Mouse (Mus musculus): ENCODE measurements at regions not wholly inside any gene's neighbourhood (a gene's known extent, or its start where the extent isn't known, plus 50 kb on each side); places are given as distances from the start of the nearest gene placed in this dataset.

DNA sequence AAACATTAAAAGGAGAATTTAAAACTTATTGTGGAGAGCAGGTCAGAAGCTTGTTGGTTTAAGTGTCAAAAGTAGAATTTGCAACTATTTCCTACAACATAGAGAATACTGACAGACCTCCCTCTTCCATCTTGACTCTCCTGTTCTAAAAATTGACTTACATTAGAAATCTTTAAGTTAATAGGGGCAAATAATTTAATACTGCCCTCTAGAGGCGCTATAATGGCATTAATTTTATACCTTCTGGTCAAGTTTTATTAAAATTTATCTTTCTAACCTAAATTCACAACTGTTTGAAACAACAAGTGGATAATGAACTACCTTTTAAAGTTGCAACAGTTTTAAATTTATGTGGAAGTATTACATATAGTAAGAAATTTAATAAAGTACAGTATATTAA is 587.5 kb upstream of the Arrdc3 start:
- 14% methylated on average over 1 of the region's 1 CpGs for WGBS

DNA sequence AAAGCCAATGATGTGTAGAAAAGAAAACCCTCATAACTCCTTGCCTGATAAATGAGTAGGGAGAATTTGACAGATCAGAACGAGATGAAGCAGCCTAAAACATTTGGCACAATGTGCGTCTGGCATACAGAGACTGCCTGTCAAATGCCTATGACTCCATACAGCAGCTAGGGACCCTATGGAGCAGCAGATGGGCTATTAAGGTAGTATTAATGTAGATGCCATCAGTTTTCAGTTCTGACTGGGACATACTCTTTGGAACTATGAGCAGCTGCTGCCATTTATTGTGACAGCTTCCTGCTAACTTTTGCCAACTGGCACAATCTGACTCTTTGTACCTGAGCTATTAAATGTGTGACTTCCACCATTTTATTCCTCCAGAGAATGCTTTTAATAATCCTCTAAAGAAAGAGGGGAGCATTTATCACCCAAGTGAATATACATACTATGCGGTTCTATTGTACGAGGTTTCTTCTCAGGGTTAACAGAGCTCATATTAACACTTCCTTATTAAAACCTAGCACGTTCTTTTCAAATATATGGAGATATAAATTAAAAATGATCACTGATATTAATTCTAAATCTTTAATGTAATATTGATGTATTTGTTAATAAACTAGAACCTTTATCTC is 549.0 kb upstream of the Arrdc3 start:
- Histone ChIP-seq H3K4me2 (ENCODE audit: low read depth, low read length) (no peak overlapping the region), H3K36me3 (ENCODE audit: control insufficient read depth, insufficient read depth) (no peaks in the 10 kb centered on the region)
- 71% methylated on average over 5 of the region's 5 CpGs for WGBS

More for the DNA sequence above, 587.5 kb upstream of the Arrdc3 start:
- Histone ChIP-seq H3K27ac (ENCODE audit: low read length) (no peak overlapping the region), H3K4me1 (ENCODE audit: control insufficient read depth, insufficient read depth, low read length) (no peaks in the 10 kb centered on the region), H3K4me2 (ENCODE audit: low read depth, low read length) (no peak overlapping the region), H3K9me3 (replicated peaks; ENCODE audit: control insufficient read depth, low read length) (no peaks in the 10 kb centered on the region), H3K9ac (ENCODE audit: low read length) (no peak overlapping the region), H3K4me3 (ENCODE audit: low read length) (no peak overlapping the region), H3K27me3 (ENCODE audit: control insufficient read depth, insufficient read depth, low read length) (no peaks in the 10 kb centered on the region), H3K36me3 (ENCODE audit: control insufficient read depth, insufficient read depth) (no peaks in the 10 kb centered on the region)
- no peak for ATAC-seq (replicated peaks; ENCODE audit: extremely low read depth, insufficient read depth, low FRiP score)

DNA sequence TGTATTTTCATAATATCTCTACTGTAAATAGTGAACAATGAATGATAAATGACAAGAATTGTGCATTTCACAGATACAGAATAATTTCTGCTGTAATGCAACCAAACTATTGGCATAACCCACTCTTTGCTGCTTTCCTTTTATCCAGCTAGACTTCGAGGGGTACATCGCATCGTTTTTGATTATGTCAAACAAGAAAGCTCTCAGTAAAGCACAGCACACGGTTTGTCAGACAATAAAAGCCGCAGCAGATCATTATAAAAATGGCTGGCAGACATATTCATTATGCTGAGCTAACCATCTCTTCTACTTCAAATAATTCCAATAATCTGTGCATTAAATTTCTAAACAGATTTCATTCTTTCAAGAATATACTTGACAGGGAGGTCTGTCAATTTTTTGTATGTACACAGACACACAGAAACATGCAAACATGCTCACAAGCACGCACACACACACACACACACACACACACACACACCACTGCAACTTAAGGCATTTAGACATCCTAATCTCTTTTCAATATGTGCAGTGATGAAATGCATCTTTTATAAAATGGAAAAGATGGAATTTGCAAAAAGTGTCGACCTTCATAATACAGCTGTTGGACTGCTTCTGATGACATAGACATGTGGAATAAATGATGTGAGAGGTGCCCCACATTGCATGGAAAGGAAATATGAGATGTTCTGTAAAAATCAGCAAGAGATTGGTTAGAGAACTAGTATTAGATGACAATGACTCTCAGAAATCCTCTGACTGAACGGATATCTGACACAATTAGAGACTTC is 548.1 kb upstream of the Arrdc3 start:
- H3K27ac ChIP-seq (ENCODE audit: low read length), result no peak overlapping the region

More for the DNA sequence above, 549.0 kb upstream of the Arrdc3 start:
- no peaks in the 10 kb centered on the region for H3K27me3 ChIP-seq (ENCODE audit: control insufficient read depth, insufficient read depth, low read length)
- no peak for ATAC-seq (replicated peaks; ENCODE audit: extremely low read depth, insufficient read depth, low FRiP score)
- no peaks in the 10 kb centered on the region for H3K9me3 ChIP-seq (replicated peaks; ENCODE audit: control insufficient read depth, low read length)
- H3K4me1 ChIP-seq (ENCODE audit: control insufficient read depth, insufficient read depth, low read length), result no peaks in the 10 kb centered on the region
- H3K4me3 ChIP-seq (ENCODE audit: low read length), result no peak overlapping the region
- H3K9ac ChIP-seq (ENCODE audit: low read length), result no peak overlapping the region
- H3K27ac ChIP-seq (ENCODE audit: low read length), result no peak overlapping the region

DNA sequence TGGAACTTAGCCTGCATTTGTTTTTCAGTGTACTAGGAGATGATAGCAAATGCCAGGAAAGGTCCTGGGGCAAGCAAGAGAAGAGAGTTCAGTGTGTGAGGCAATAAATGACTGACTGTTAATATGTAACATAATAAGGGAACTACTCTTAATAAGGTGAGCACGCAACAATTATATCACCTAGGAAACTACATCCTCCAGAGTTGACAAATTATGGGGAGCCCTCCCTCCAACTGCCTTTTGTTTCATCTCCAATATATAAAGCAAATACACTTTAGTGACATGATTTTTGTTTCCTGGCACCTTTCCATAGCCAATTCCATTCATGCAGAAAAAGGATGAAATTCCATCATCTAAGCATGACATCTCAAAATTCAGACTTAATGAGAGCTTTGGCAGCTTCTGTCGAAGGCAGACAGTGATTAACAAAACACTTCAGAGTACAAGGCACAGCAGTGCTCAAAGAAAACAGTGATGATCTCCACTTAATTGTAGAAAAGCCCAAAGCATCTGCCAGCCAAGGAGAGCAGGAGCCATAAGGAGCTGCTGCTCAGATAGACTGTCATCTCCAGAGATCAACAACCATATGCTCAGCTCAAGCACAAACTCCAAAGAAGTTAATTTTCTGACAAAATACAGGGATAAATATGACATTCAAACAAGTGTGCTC is 536.1 kb upstream of the Arrdc3 start:
- no peaks in the 10 kb centered on the region for H3K36me3 ChIP-seq (ENCODE audit: control insufficient read depth, insufficient read depth)
- H3K4me3 ChIP-seq (ENCODE audit: low read length), result no peak overlapping the region
- no peaks in the 10 kb centered on the region for H3K4me1 ChIP-seq (ENCODE audit: control insufficient read depth, insufficient read depth, low read length)
- no peaks in the 10 kb centered on the region for H3K9me3 ChIP-seq (replicated peaks; ENCODE audit: control insufficient read depth, low read length)
- H3K4me2 ChIP-seq (ENCODE audit: low read depth, low read length), result no peak overlapping the region
- H3K9ac ChIP-seq (ENCODE audit: low read length), result no peak overlapping the region
- 64% methylated on average over 2 of the region's 2 CpGs for WGBS
- ATAC-seq (replicated peaks; ENCODE audit: extremely low read depth, insufficient read depth, low FRiP score), result no peak
- H3K27ac ChIP-seq (ENCODE audit: low read length), result no peak overlapping the region
- no peaks in the 10 kb centered on the region for H3K27me3 ChIP-seq (ENCODE audit: control insufficient read depth, insufficient read depth, low read length)

More for the DNA sequence above, 548.1 kb upstream of the Arrdc3 start:
- no peaks in the 10 kb centered on the region for H3K9me3 ChIP-seq (replicated peaks; ENCODE audit: control insufficient read depth, low read length)
- H3K27me3 ChIP-seq (ENCODE audit: control insufficient read depth, insufficient read depth, low read length), result no peaks in the 10 kb centered on the region
- WGBS, result 75% methylated on average over 8 of the region's 8 CpGs
- H3K9ac ChIP-seq (ENCODE audit: low read length), result no peak overlapping the region
- no peaks in the 10 kb centered on the region for H3K36me3 ChIP-seq (ENCODE audit: control insufficient read depth, insufficient read depth)
- H3K4me1 ChIP-seq (ENCODE audit: control insufficient read depth, insufficient read depth, low read length), result no peaks in the 10 kb centered on the region
- ATAC-seq (replicated peaks; ENCODE audit: extremely low read depth, insufficient read depth, low FRiP score), result no peak
- no peak overlapping the region for H3K4me2 ChIP-seq (ENCODE audit: low read depth, low read length)
- no peak overlapping the region for H3K4me3 ChIP-seq (ENCODE audit: low read length)

DNA sequence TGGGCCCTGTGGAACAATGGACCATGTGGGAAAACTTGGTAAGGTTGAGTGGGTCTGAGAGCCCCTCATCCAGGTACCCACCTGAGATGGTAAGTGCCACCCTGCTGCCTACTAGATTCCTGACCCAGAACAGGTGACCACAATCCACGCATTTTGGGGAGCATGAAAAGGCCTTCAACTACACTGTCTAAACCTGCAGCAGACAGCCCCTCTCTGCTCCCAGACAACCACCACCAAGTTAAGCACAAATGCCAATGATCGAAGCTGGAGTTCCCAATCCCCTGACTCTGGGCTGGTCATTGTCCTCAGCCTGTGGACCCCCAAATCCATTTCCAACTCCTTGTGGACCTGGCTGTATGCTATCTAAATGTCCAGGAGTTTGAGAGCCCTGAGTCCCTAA is 517.2 kb upstream of the Arrdc3 start:
- H3K4me3 ChIP-seq (ENCODE audit: low read length), result no peak overlapping the region
- no peak for ATAC-seq (replicated peaks; ENCODE audit: extremely low read depth, insufficient read depth, low FRiP score)
- 78% methylated on average over 2 of the region's 2 CpGs for WGBS
- H3K27me3 ChIP-seq (ENCODE audit: control insufficient read depth, insufficient read depth, low read length), result no peaks in the 10 kb centered on the region
- no peak overlapping the region for H3K27ac ChIP-seq (ENCODE audit: low read length)
- H3K4me2 ChIP-seq (ENCODE audit: low read depth, low read length), result no peak overlapping the region
- no peaks in the 10 kb centered on the region for H3K4me1 ChIP-seq (ENCODE audit: control insufficient read depth, insufficient read depth, low read length)
- no peaks in the 10 kb centered on the region for H3K9me3 ChIP-seq (replicated peaks; ENCODE audit: control insufficient read depth, low read length)
- H3K9ac ChIP-seq (ENCODE audit: low read length), result no peak overlapping the region
- H3K36me3 ChIP-seq (ENCODE audit: control insufficient read depth, insufficient read depth), result no peaks in the 10 kb centered on the region

DNA sequence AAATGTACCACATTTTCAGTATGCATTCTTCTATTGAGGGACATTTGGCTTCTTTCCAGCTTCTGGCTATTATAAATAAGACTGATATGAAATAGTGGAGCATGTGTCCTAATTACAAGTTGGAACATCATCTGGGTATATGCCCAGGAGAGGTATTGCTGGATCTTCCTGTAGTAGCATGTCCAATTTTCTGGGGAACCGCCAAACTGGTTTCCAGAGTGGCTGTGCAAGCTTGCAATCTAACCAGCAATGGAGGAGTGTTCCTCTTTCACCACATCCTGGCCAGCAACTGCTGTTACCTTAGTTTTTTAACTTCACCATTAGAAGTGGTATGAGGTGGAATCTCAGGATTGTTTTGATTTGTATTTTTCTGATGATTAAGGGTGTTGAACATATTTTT is 512.7 kb upstream of the Arrdc3 start:
- no peak overlapping the region for H3K4me3 ChIP-seq (ENCODE audit: low read length)
- no peak overlapping the region for H3K9ac ChIP-seq (ENCODE audit: low read length)
- H3K4me1 ChIP-seq (ENCODE audit: control insufficient read depth, insufficient read depth, low read length), result no peaks in the 10 kb centered on the region
- no peaks in the 10 kb centered on the region for H3K36me3 ChIP-seq (ENCODE audit: control insufficient read depth, insufficient read depth)
- H3K4me2 ChIP-seq (ENCODE audit: low read depth, low read length), result no peak overlapping the region
- no peak overlapping the region for H3K27ac ChIP-seq (ENCODE audit: low read length)
- 72% methylated on average over 1 of the region's 1 CpGs for WGBS
- no peaks in the 10 kb centered on the region for H3K9me3 ChIP-seq (replicated peaks; ENCODE audit: control insufficient read depth, low read length)
- H3K27me3 ChIP-seq (ENCODE audit: control insufficient read depth, insufficient read depth, low read length), result no peaks in the 10 kb centered on the region
- no peak for ATAC-seq (replicated peaks; ENCODE audit: extremely low read depth, insufficient read depth, low FRiP score)

DNA sequence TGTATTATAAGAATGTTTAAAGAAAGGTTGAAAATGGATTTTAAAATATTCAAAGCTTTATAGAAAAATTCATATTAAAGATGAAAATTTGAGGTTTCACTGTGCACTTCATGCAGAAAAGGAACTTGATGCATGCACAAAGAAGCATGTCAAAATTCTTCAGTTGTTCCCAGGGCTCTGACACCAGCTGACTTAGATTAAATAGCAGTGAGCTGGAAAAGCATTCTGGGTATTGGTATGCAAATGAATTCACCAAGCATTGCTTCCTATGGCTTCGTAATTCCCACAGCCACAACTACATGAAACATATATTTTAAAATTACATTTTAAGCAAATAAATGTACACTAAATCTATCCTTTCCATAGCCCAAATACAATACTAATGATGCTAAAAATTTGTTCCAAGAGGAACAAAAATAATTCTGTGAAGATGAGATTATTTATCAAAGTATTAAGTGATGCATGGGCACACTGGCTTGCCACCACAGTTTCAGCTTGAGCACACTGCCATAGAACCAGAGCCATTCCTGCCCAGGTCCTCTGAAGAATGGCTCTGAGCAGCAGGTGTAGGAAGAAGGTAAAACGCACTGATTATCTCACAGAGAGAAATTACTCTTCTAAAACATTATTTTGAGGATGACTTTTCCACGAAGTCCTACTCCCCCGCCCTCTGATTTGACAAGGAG is 501.8 kb upstream of the Arrdc3 start:
- ATAC-seq (replicated peaks; ENCODE audit: extremely low read depth, insufficient read depth, low FRiP score), result no peak
- Histone ChIP-seq H3K36me3 (ENCODE audit: control insufficient read depth, insufficient read depth) (no peaks in the 10 kb centered on the region), H3K9me3 (replicated peaks; ENCODE audit: control insufficient read depth, low read length) (no peaks in the 10 kb centered on the region), H3K9ac (ENCODE audit: low read length) (no peak overlapping the region), H3K4me3 (ENCODE audit: low read length) (no peak overlapping the region), H3K4me2 (ENCODE audit: low read depth, low read length) (no peak overlapping the region), H3K4me1 (ENCODE audit: control insufficient read depth, insufficient read depth, low read length) (no peaks in the 10 kb centered on the region), H3K27ac (ENCODE audit: low read length) (no peak overlapping the region), H3K27me3 (ENCODE audit: control insufficient read depth, insufficient read depth, low read length) (no peaks in the 10 kb centered on the region)
- 68% methylated on average over 4 of the region's 4 CpGs for WGBS

DNA sequence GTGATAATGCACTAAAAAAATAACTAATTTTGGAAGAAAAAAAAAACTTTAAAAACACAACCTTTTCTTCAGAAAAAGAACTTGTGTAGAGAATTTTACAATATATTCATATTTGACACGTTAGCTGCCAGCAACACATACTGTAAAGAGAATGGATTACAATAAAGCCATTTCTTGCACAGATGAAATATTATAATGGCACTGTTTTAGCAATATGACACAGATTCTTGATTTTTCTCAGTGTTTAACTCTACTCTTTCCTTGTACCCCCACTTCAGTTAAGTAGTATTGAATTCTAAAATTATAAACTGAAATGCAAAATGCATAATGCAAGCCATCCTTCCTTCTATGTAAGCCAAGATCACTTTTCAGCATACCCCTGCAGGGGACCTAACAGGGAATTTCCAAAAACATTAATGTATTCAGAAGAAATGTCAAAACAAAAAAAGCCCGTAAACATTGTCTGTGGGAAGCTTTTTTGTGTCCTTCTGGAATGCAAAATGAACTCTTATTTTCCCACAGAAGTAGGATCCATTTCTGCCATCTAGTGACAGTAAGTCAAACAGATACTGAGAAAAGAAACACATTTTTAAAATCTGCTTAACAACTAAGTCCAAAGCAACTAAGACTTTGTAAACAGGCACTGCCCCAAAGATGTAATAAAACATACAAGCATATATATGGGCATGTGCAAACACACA is 501.1 kb upstream of the Arrdc3 start:
- ATAC-seq (replicated peaks; ENCODE audit: extremely low read depth, insufficient read depth, low FRiP score), result no peak
- WGBS, result 71% methylated on average over 2 of the region's 2 CpGs
- no peak overlapping the region for H3K27ac ChIP-seq (ENCODE audit: low read length)

More for the DNA sequence above, 501.1 kb upstream of the Arrdc3 start:
- H3K36me3 ChIP-seq (ENCODE audit: control insufficient read depth, insufficient read depth), result no peaks in the 10 kb centered on the region
- H3K9me3 ChIP-seq (replicated peaks; ENCODE audit: control insufficient read depth, low read length), result no peaks in the 10 kb centered on the region
- no peak overlapping the region for H3K9ac ChIP-seq (ENCODE audit: low read length)
- H3K27me3 ChIP-seq (ENCODE audit: control insufficient read depth, insufficient read depth, low read length), result no peaks in the 10 kb centered on the region
- H3K4me2 ChIP-seq (ENCODE audit: low read depth, low read length), result no peak overlapping the region
- no peak overlapping the region for H3K4me3 ChIP-seq (ENCODE audit: low read length)
- no peaks in the 10 kb centered on the region for H3K4me1 ChIP-seq (ENCODE audit: control insufficient read depth, insufficient read depth, low read length)

All from heart, embryonic 16.5 days (tissue).